Mouse (Mus musculus) liver, adult 2 months (tissue): ENCODE measurements around the gene Olfr372.

Source experiments
- CTCF ChIP-seq: fragments of 200-500 bp; IDR thresholded peaks from 2 replicates; pipeline ENCODE4 v1.5.1; 2011; ENCODE audit warnings: low read depth, low read length, control low read depth
- POLR2A ChIP-seq: fragments of 200-500 bp; IDR thresholded peaks from 2 replicates; pipeline ENCODE4 v1.6.1; 2011; ENCODE audit warnings: low read length, control low read depth; ENCODE audit not compliant: insufficient read depth; ENCODE audit errors: extremely low read depth

DNA sequence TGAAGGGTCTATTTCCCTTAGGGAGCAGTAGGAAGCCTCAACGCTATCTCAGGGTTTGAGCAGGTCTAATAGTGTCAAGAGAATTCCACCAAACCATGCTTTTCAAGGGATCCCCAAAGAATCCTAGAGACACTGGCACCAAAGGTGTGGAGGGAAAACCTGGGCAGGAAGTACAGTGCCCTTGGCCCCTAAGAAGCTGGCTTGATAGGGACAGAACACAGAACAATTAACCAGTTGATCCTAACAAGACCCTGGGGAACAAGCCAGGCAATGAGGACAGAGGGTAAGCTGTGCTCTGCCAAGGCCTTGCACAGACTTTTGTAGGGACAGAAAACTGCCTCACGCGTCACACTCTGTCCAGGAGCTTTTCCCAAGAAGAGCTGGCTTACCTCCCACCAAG, 65.7 kb downstream of the Olfr372 start, which contains the start of gene Olfr374:
- no peak for TF ChIP-seq POLR2A
- TF ChIP-seq CTCF, result no peak
